Mouse (Mus musculus) large intestine, adult 2 months (tissue): ENCODE results near the gene Mcat. TPM values are rescaled to one million over a fixed set of nuclear protein-coding genes. Genes with fewer than 3 reads are reported as not detected.

Experiments used
- DNase-seq: peaks from one replicate; pipeline ENCODE4 v3.0.0-alpha.2; 2012; ENCODE audit warnings: low read depth, low spot score
- WGBS: fragments of 180-500 bp; shearing (Covaris S2); methylation state at CpG from one replicate; pipeline ENCODE4 v1.1.7; 2018; 5-methylcytosine and 5-hydroxymethylcytosine counted together
- polyA plus RNA-seq: library from polyadenylated mRNA; depleted of rRNA; stranded (reverse); fragments of >200 nt; gene quantifications from 2 replicates; pipeline ENCODE4 v1.2.3, GENCODE M21; 2012

The Mcat gene
- polyA plus RNA-seq, 1 experiment, result 18.0 TPM

- DNase-seq, result no peak
- WGBS, result 83% methylated on average over 4 of the region's 4 CpGs
These were observed 19.3 kb upstream of the Mcat start for GRCm38 (mm10) chr15:83582931-83583330.

- 89% methylated on average over 9 of the region's 9 CpGs for WGBS
- DNase-seq, result no peak
These were observed 13.1 kb upstream of the Mcat start for GRCm38 (mm10) chr15:83576651-83577050.

GRCm38 (mm10) chr15:83575543-83575942 lies 12.0 kb upstream of the Mcat start:
- DNase-seq, result no peak
- WGBS, result 91% methylated on average over 8 of the region's 8 CpGs

- no peak for DNase-seq
These were observed 11.3 kb upstream of the Mcat start for GRCm38 (mm10) chr15:83574731-83575351.

GRCm38 (mm10) chr15:83573606-83574005 lies 10.0 kb upstream of the Mcat start:
- DNase-seq, result no peak
- WGBS, result 97% methylated on average over 12 of the region's 12 CpGs

More at GRCm38 (mm10) chr15:83574731-83575351, 11.3 kb upstream of the Mcat start:
- WGBS, result 67% methylated on average over 6 of the region's 6 CpGs

- WGBS, result 73% methylated on average over 4 of the region's 4 CpGs
- no peak for DNase-seq
These were observed 8.5 kb upstream of the Mcat start for GRCm38 (mm10) chr15:83572132-83572531.

GRCm38 (mm10) chr15:83571636-83572035 lies 8.0 kb upstream of the Mcat start:
- DNase-seq, result no peak
- WGBS, result 74% methylated on average over 5 of the region's 5 CpGs

- WGBS, result 59% methylated on average over 2 of the region's 2 CpGs
- DNase-seq, result no peak
These were observed 7.1 kb upstream of the Mcat start for GRCm38 (mm10) chr15:83570641-83571040.

GRCm38 (mm10) chr15:83569682-83570081 lies 6.1 kb upstream of the Mcat start:
- no peak for DNase-seq
- 75% methylated on average over 11 of the region's 11 CpGs for WGBS

- 92% methylated on average over 5 of the region's 5 CpGs for WGBS
These were observed 5.0 kb upstream of the Mcat start for GRCm38 (mm10) chr15:83568544-83568943.

GRCm38 (mm10) chr15:83567728-83568127 lies 4.1 kb upstream of the Mcat start:
- 92% methylated on average over 3 of the region's 3 CpGs for WGBS

More at GRCm38 (mm10) chr15:83568544-83568943, 5.0 kb upstream of the Mcat start:
- DNase-seq, result no peak

GRCm38 (mm10) chr15:83566006-83566405 lies 2.4 kb upstream of the Mcat start:
- 58% methylated on average over 5 of the region's 5 CpGs for WGBS
- no peak for DNase-seq

More at GRCm38 (mm10) chr15:83567728-83568127, 4.1 kb upstream of the Mcat start:
- DNase-seq, result no peak

- peak; percentile 36 for DNase-seq
- WGBS, result 54% methylated on average over 3 of the region's 3 CpGs
These were observed 1.8 kb upstream of the Mcat start for GRCm38 (mm10) chr15:83565434-83565833.

- WGBS, result 1% methylated on average over 27 of the region's 27 CpGs
- peak; percentile 46 for DNase-seq
These were observed 467 bp upstream of the Mcat start for GRCm38 (mm10) chr15:83563857-83564651.

GRCm38 (mm10) chr15:83562626-83563270 lies 839 bp downstream of the Mcat start:
- DNase-seq, result peak; percentile 50
- 26% methylated on average over 15 of the region's 15 CpGs for WGBS

- 68% methylated on average over 5 of the region's 5 CpGs for WGBS
- no peak for DNase-seq
These were observed 2.6 kb downstream of the Mcat start for GRCm38 (mm10) chr15:83560941-83561477.

GRCm38 (mm10) chr15:83555161-83555974 lies 8.2 kb downstream of the Mcat start:
- WGBS, result under 1% methylated on average over 74 of the region's 74 CpGs
- peak; percentile 61 for DNase-seq

GRCm38 (mm10) chr15:83553831-83554230 lies 9.8 kb downstream of the Mcat start:
- no peak for DNase-seq

- no peak for DNase-seq
- WGBS, result 85% methylated on average over 2 of the region's 2 CpGs
These were observed 13.4 kb downstream of the Mcat start for GRCm38 (mm10) chr15:83550137-83550536.
